Mouse (Mus musculus): ENCODE measurements around the gene Ric1. TPM values are rescaled to one million over a fixed set of nuclear protein-coding genes. Genes with fewer than 3 reads are reported as not detected.
A peak's percentile ranks its signal among the peaks of the same experiment; 100 is the strongest.

The Ric1 gene
- polyA plus RNA-seq, 1 experiment from 2014 or later, result 12.1 TPM

DNA sequence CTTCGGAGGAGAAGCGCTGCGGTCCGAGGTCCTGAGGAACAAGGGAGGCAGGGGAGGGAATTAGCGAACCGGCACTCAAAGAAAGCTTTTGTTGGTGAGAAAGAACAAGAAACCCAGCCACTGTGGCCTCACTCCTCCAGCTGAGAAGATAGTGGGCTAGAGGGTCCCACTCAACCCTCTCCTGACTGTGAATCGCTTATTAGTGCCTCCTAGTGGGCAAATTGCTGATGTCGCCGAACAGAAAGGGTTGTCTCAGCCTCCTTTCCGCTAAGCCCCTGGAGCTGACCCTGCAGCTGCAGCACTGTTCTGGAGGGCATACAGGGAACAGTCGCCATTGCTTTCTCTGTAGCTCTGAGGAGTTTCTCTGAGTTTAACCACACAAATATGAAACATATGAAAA is 21.0 kb upstream of the Ric1 start:
- H3K27ac ChIP-seq, result no peak overlapping the region
- no peaks in the 10 kb centered on the region for H3K36me3 ChIP-seq (replicated peaks)
- no peak overlapping the region; the same call in 1 of the 2 replicates for H3K4me3 ChIP-seq (replicated peaks)
- WGBS, result 48% methylated on average over 11 of the region's 11 CpGs
- no peaks in the 10 kb centered on the region for H3K9me3 ChIP-seq
- H3K4me2 ChIP-seq, result peak overlapping the region; percentile 38
- peaks cover 3% of the 10 kb centered on the region; the same call in 1 of the 2 replicates for H3K4me1 ChIP-seq
- ATAC-seq (ENCODE audit: low FRiP score), result 0 out of 2 replicates have a peak, but pooled peaks have one; percentile 51
- no peak overlapping the region for H3K9ac ChIP-seq
- no peaks in the 10 kb centered on the region for H3K27me3 ChIP-seq

- 15% methylated on average over 6 of the region's 6 CpGs for WGBS
- H3K36me3 ChIP-seq (replicated peaks), result no peaks in the 10 kb centered on the region
- no peak overlapping the region for H3K4me3 ChIP-seq (replicated peaks)
- H3K27me3 ChIP-seq, result no peaks in the 10 kb centered on the region
- H3K27ac ChIP-seq, result no peak overlapping the region
- H3K4me1 ChIP-seq, result peaks cover 3% of the 10 kb centered on the region; the same call in 1 of the 2 replicates
- 0 out of 2 replicates have a peak overlapping the region, but pooled peaks have one; percentile 38 for H3K4me2 ChIP-seq
- no peaks in the 10 kb centered on the region for H3K9me3 ChIP-seq
- no peak overlapping the region for H3K9ac ChIP-seq
- ATAC-seq (ENCODE audit: low FRiP score), result no peak
Observed at GRCm38 (mm10) chr19:29501507-29501906, 20.6 kb upstream of the Ric1 start.

GRCm38 (mm10) chr19:29504131-29504530 is 18.0 kb upstream of the Ric1 start:
- Histone ChIP-seq H3K36me3 (replicated peaks) (no peaks in the 10 kb centered on the region), H3K27ac (no peak overlapping the region), H3K4me3 (replicated peaks) (no peak overlapping the region), H3K4me2 (no peak overlapping the region), H3K9me3 (no peaks in the 10 kb centered on the region), H3K27me3 (no peaks in the 10 kb centered on the region), H3K9ac (no peak overlapping the region), H3K4me1 (peaks cover 6% of the 10 kb centered on the region; the same call in 1 of the 2 replicates)
- ATAC-seq (ENCODE audit: low FRiP score), result no peak
- 88% methylated on average over 2 of the region's 2 CpGs for WGBS

DNA sequence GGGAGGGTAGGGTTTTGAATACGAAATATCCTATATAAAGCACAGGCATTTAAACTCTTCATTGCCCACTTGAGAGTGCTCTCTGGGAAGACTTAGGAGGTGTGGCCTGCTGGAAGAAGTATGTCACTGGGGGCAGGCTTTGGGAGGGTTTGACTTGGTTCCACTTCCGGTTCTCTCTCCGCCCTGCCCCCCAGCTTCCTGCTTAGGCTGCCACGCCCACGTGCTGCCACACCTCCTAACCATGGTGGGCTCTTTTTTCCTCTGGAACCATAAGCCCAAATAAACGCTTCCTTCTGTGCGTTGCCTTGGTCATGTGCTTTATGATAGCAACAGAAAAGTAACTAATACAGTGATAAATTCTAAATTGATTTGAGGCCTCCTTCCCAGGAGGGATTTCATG is 16.5 kb upstream of the Ric1 start:
- Histone ChIP-seq H3K36me3 (replicated peaks) (no peaks in the 10 kb centered on the region), H3K9ac (no peak overlapping the region), H3K27me3 (no peaks in the 10 kb centered on the region), H3K27ac (no peak overlapping the region), H3K4me3 (replicated peaks) (no peak overlapping the region), H3K4me1 (peaks cover 6% of the 10 kb centered on the region; the same call in 1 of the 2 replicates), H3K4me2 (no peak overlapping the region), H3K9me3 (no peaks in the 10 kb centered on the region)
- ATAC-seq (ENCODE audit: low FRiP score), result no peak
- WGBS, result 86% methylated on average over 7 of the region's 7 CpGs

- H3K4me1 ChIP-seq, result 0 out of 2 replicates have a peak, but pooled peaks cover 4% of the 10 kb centered on the region
- no peak overlapping the region for H3K9ac ChIP-seq
- no peak overlapping the region for H3K27ac ChIP-seq
- ATAC-seq (ENCODE audit: low FRiP score), result no peak
- no peaks in the 10 kb centered on the region for H3K36me3 ChIP-seq (replicated peaks)
- no peaks in the 10 kb centered on the region for H3K9me3 ChIP-seq
- no peak overlapping the region for H3K4me2 ChIP-seq
- H3K4me3 ChIP-seq (replicated peaks), result no peak overlapping the region
- 62% methylated on average over 7 of the region's 7 CpGs for WGBS
- no peaks in the 10 kb centered on the region for H3K27me3 ChIP-seq
Observed at GRCm38 (mm10) chr19:29508208-29508607, 13.9 kb upstream of the Ric1 start.

DNA sequence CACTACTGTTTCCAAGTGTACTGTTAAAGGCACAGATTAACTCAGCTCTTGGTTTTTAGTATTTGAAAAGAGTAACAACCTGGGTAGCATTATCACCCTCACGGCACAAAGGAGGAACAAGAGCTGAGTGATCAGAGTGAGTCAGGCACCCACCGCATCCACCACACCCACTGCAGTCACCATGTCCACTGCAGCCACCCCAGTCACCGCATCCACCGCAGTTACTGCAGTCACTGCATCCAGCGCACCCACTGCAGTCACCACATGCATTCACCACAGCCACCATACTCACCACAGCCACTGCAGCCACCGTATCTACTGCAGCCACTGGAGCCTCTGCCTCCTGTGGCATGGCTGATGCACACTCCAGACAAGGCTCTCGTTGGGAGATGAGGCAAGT is 12.2 kb upstream of the Ric1 start:
- Histone ChIP-seq H3K9me3 (no peaks in the 10 kb centered on the region), H3K9ac (no peak overlapping the region), H3K27ac (no peak overlapping the region), H3K4me3 (replicated peaks) (no peak overlapping the region), H3K36me3 (replicated peaks) (no peaks in the 10 kb centered on the region), H3K27me3 (no peaks in the 10 kb centered on the region), H3K4me2 (no peak overlapping the region), H3K4me1 (0 out of 2 replicates have a peak, but pooled peaks cover 4% of the 10 kb centered on the region)
- ATAC-seq (ENCODE audit: low FRiP score), result no peak
- 92% methylated on average over 7 of the region's 7 CpGs for WGBS

DNA sequence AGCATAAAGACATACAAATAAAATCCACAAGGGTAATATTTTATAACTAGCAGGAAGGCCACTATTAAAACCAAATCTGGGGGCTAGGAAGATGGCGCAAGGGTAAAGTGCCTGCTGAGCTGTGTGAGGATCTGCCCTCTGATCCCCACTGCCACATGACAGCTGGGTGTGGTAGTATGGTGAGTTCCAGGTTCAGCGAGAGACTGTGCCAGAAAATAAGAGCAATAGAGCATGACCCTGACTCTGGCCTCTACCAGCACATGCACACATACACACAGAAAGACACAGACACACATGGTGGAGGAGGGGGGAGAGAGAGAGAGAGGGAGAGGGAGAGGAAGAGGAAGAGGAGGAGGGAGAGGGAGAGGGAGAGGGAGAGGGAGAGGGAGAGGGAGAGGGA is 10.3 kb upstream of the Ric1 start:
- no peaks in the 10 kb centered on the region for H3K9me3 ChIP-seq
- WGBS, result 71% methylated on average over 2 of the region's 2 CpGs
- 0 out of 2 replicates have a peak, but pooled peaks cover 4% of the 10 kb centered on the region for H3K4me1 ChIP-seq

DNA sequence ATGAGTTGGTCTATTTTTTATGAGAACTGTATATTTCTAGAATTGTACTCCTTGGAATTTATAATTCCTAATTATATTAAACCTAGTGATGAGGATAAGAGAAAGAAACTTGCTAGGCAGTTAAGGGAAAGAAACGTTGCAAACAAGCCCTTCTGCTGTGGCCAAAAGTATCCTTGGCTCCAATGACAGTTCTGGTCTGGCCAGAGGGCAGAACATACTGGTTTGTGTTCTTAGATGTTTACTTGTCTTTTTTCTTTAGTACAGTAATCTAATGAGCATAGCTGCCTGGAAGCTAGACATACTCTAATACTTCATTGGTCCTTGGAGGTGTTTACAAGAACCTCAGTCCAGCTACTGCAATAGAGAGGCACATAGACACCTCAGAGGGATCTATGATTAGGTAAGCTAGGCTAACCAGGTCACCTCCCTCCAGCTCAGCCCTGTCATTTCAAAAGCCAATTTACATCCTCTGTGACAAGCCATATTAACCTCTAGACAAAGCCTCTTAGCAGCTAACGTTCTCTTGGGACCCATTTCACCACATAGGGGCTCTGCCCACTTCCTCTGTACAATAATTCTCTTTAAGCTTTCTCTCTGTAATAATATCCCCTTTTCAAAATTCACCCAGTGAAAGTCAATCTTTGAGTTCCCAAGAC is 8.8 kb upstream of the Ric1 start:
- no peak overlapping the region for H3K9ac ChIP-seq
- no peaks in the 10 kb centered on the region for H3K9me3 ChIP-seq
- no peak overlapping the region for H3K4me2 ChIP-seq
- no peaks in the 10 kb centered on the region for H3K36me3 ChIP-seq (replicated peaks)
- H3K27me3 ChIP-seq, result no peaks in the 10 kb centered on the region
- ATAC-seq (ENCODE audit: low FRiP score), result no peak
- H3K4me3 ChIP-seq (replicated peaks), result no peak overlapping the region
- H3K4me1 ChIP-seq, result 0 out of 2 replicates have a peak, but pooled peaks cover under 1% of the 10 kb centered on the region
- H3K27ac ChIP-seq, result no peak overlapping the region
- 62% methylated on average over 2 of the region's 2 CpGs for WGBS

More for the DNA sequence above, 10.3 kb upstream of the Ric1 start:
- Histone ChIP-seq H3K27me3 (no peaks in the 10 kb centered on the region), H3K36me3 (replicated peaks) (no peaks in the 10 kb centered on the region), H3K4me2 (no peak overlapping the region), H3K4me3 (replicated peaks) (no peak overlapping the region), H3K9ac (no peak overlapping the region), H3K27ac (no peak overlapping the region)
- no peak for ATAC-seq (ENCODE audit: low FRiP score)

- ATAC-seq (ENCODE audit: low FRiP score), result no peak
- H3K27ac ChIP-seq, result no peak overlapping the region
- H3K9me3 ChIP-seq, result no peaks in the 10 kb centered on the region
- no peaks in the 10 kb centered on the region for H3K27me3 ChIP-seq
- H3K36me3 ChIP-seq (replicated peaks), result no peaks in the 10 kb centered on the region
- H3K4me3 ChIP-seq (replicated peaks), result no peak overlapping the region
- H3K9ac ChIP-seq, result no peak overlapping the region
- H3K4me2 ChIP-seq, result no peak overlapping the region
- 89% methylated on average over 3 of the region's 3 CpGs for WGBS
- no peaks in the 10 kb centered on the region for H3K4me1 ChIP-seq
Observed at GRCm38 (mm10) chr19:29514130-29514529, 8.0 kb upstream of the Ric1 start.

DNA sequence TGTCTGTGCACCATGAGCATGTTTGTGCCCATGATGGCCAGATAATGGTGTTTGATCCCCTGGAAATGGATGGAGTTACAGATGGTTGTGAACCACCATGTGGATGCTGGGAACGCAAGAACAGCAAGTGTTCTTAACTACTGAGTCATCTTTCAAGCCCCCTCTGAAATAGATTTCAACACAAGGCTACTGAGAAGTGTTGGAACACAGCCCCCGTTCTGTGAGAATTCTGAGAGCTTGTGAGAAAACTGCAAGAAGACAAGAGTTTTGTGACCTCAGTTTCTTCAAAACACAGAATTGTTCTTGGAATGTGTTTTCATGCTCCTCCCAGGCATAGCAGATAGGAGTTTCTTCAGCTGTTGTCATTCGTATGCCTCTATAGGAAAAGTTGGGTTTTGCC is 6.7 kb upstream of the Ric1 start:
- WGBS, result 93% methylated on average over 3 of the region's 3 CpGs
- H3K9ac ChIP-seq, result no peak overlapping the region
- H3K4me3 ChIP-seq (replicated peaks), result no peak overlapping the region
- H3K4me1 ChIP-seq, result no peaks in the 10 kb centered on the region
- no peak overlapping the region for H3K4me2 ChIP-seq
- ATAC-seq (ENCODE audit: low FRiP score), result no peak
- no peaks in the 10 kb centered on the region for H3K27me3 ChIP-seq
- no peak overlapping the region for H3K27ac ChIP-seq
- no peaks in the 10 kb centered on the region for H3K36me3 ChIP-seq (replicated peaks)
- H3K9me3 ChIP-seq, result no peaks in the 10 kb centered on the region

- H3K9me3 ChIP-seq, result no peaks in the 10 kb centered on the region
- H3K4me1 ChIP-seq, result no peaks in the 10 kb centered on the region
- 72% methylated on average over 10 of the region's 10 CpGs for WGBS
- H3K4me2 ChIP-seq, result no peak overlapping the region
- no peak overlapping the region for H3K9ac ChIP-seq
- no peaks in the 10 kb centered on the region for H3K36me3 ChIP-seq (replicated peaks)
- no peak for ATAC-seq (ENCODE audit: low FRiP score)
- H3K27me3 ChIP-seq, result no peaks in the 10 kb centered on the region
- no peak overlapping the region for H3K27ac ChIP-seq
- no peak overlapping the region for H3K4me3 ChIP-seq (replicated peaks)
Observed at GRCm38 (mm10) chr19:29515991-29516390, 6.1 kb upstream of the Ric1 start.

DNA sequence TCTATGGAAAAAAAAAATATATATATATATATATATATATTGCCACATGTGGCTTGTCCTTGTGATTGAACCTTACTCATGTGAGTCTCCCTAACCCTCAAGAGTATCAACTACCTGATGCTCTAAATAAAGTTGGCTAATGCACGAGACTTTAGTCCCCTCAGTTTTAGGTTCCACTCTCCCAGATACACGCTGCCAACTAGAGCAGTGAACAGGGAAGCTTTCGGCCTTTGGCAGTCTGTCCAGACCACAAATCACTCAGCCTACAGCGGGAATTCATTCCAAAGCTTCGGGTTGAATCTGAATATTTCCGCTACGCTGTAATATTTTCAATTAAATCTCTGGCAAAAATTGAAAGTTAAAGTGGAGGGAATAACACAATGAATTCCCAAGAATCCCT is 3.7 kb upstream of the Ric1 start:
- H3K4me3 ChIP-seq (replicated peaks), result no peak overlapping the region
- no peak overlapping the region for H3K9ac ChIP-seq
- no peak for ATAC-seq (ENCODE audit: low FRiP score)
- no peak overlapping the region for H3K4me2 ChIP-seq
- H3K9me3 ChIP-seq, result no peaks in the 10 kb centered on the region
- H3K27ac ChIP-seq, result no peak overlapping the region
- WGBS, result 89% methylated on average over 7 of the region's 7 CpGs
- peaks cover 8% of the 10 kb centered on the region for H3K4me1 ChIP-seq
- no peaks in the 10 kb centered on the region for H3K36me3 ChIP-seq (replicated peaks)
- no peaks in the 10 kb centered on the region for H3K27me3 ChIP-seq

GRCm38 (mm10) chr19:29518922-29519321 is 3.2 kb upstream of the Ric1 start:
- no peak overlapping the region for H3K27ac ChIP-seq
- 85% methylated on average over 4 of the region's 4 CpGs for WGBS
- H3K4me3 ChIP-seq (replicated peaks), result no peak overlapping the region
- H3K9me3 ChIP-seq, result no peaks in the 10 kb centered on the region
- no peak for ATAC-seq (ENCODE audit: low FRiP score)
- H3K36me3 ChIP-seq (replicated peaks), result no peaks in the 10 kb centered on the region
- no peak overlapping the region for H3K4me2 ChIP-seq
- no peak overlapping the region for H3K9ac ChIP-seq
- H3K4me1 ChIP-seq, result peaks cover 13% of the 10 kb centered on the region
- H3K27me3 ChIP-seq, result no peaks in the 10 kb centered on the region

Measured in forebrain, embryonic 12.5 days (tissue).